Mouse (Mus musculus) myocyte (in vitro differentiated cells): ENCODE data around the gene Csn3. TPM values are rescaled to one million over a fixed set of nuclear protein-coding genes. Genes with fewer than 3 reads are reported as not detected.

Experiments
- H3K27me3 ChIP-seq: one replicate; pipeline ENCODE4 v1.6.1; 2011; ENCODE audit not compliant: control insufficient read depth, insufficient read depth, insufficient read length
- H3K36me3 ChIP-seq: one replicate; pipeline ENCODE4 v1.6.1; 2011; ENCODE audit not compliant: control insufficient read depth, insufficient read depth
- H3K4me2 ChIP-seq: one replicate; pipeline ENCODE4 v1.6.1; 2011; ENCODE audit warnings: low read depth, control low read depth
- H3K4me3 ChIP-seq: one replicate; pipeline ENCODE4 v1.5.1; 2011; ENCODE audit warnings: mild to moderate bottlenecking, control low read depth, moderate library complexity
- H3K79me2 ChIP-seq: one replicate; pipeline ENCODE4 v1.6.1; 2011; ENCODE audit not compliant: control insufficient read depth, insufficient read depth
- H3ac ChIP-seq: one replicate; pipeline ENCODE4 v1.6.1; 2011; ENCODE audit not compliant: control insufficient read depth, insufficient read length
- CEBPB ChIP-seq: IDR thresholded peaks from 2 replicates; pipeline ENCODE4 v1.6.1; 2011; ENCODE audit warnings: mild to moderate bottlenecking, moderate library complexity; ENCODE audit not compliant: poor library complexity, insufficient read depth, severe bottlenecking
- E2F4 ChIP-seq: IDR thresholded peaks from one replicate; pipeline ENCODE4 v1.6.1; 2011; ENCODE audit warnings: mild to moderate bottlenecking, control low read depth, moderate library complexity; ENCODE audit not compliant: insufficient read depth
- MAX ChIP-seq: IDR thresholded peaks from one replicate; pipeline ENCODE4 v1.6.1; 2011; ENCODE audit warnings: low read depth, mild to moderate bottlenecking, control low read depth
- MYOD1 ChIP-seq, 3 experiments: IDR thresholded peaks; one replicate each; pipeline ENCODE4 v1.6.1; 2011; ENCODE audit warnings: control low read depth in 2 of 3, low read depth in 2 of 3, mild to moderate bottlenecking in 2 of 3, moderate library complexity in 1 of 3; ENCODE audit not compliant: insufficient read length in 2 of 3, control insufficient read depth in 1 of 3
- MYOG ChIP-seq, 3 experiments: IDR thresholded peaks; one replicate each; pipeline ENCODE4 v1.6.1; 2011; ENCODE audit warnings: control low read depth in 2 of 3, low read depth in 2 of 3, mild to moderate bottlenecking in 2 of 3; ENCODE audit not compliant: insufficient read length in 2 of 3, control insufficient read depth in 1 of 3, insufficient read depth in 1 of 3
- POLR2A ChIP-seq: IDR thresholded peaks from one replicate; pipeline ENCODE4 v1.6.1; 2011; ENCODE audit warnings: low read depth, mild to moderate bottlenecking, control low read depth, moderate library complexity; ENCODE audit not compliant: insufficient read length
- POLR2AphosphoS2 ChIP-seq: IDR thresholded peaks from one replicate; pipeline ENCODE4 v1.6.1; 2011; ENCODE audit warnings: low read depth, control low read depth; ENCODE audit not compliant: insufficient read length
- REST ChIP-seq: IDR thresholded peaks from one replicate; pipeline ENCODE4 v1.6.1; 2011; ENCODE audit warnings: mild to moderate bottlenecking, control low read depth, moderate library complexity; ENCODE audit not compliant: insufficient read depth, insufficient read length
- SRF ChIP-seq: IDR thresholded peaks from one replicate; pipeline ENCODE4 v1.6.1; 2011; ENCODE audit warnings: low read depth; ENCODE audit not compliant: control insufficient read depth, insufficient read length
- TCF12 ChIP-seq: IDR thresholded peaks from one replicate; pipeline ENCODE4 v1.6.1; 2011; ENCODE audit warnings: mild to moderate bottlenecking, control low read depth; ENCODE audit not compliant: poor library complexity, insufficient read depth, severe bottlenecking
- TCF3 ChIP-seq: IDR thresholded peaks from one replicate; pipeline ENCODE4 v1.6.1; 2011; ENCODE audit warnings: low read depth, control low read depth; ENCODE audit not compliant: insufficient read length
- USF1 ChIP-seq: IDR thresholded peaks from one replicate; pipeline ENCODE4 v1.6.1; 2011; ENCODE audit warnings: low read depth, mild to moderate bottlenecking, control low read depth, moderate library complexity
- polyA plus RNA-seq: library from polyadenylated mRNA; unstranded; fragments of >200 nt; fragmentation: generic; extraction: Trizol; gene quantifications from one replicate; pipeline ENCODE4 v1.2.1, GENCODE M21; 2012; ENCODE audit warnings: missing spikeins

The Csn3 gene
- 1.5 TPM for polyA plus RNA-seq

DNA sequence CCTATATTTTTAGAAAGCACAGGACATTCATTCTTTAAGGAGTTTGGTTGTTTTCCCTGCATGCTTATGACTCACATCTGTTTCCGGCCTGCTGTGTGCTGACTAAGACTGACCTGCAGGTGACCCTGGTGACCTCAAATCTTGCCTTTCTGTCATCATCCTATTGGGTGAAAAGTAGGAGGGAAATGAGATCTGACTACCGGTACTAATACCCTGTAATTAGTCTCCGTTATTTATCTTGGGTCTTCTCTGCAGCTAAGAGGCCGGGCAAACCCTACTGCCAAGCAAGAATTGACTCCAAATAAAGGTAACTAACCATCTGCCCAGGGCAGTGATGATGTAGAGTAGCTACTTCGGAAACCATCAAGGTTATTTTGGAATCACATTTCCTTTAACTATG is at the start of gene Csn3:
TSS of gene Csn3 (plus strand) at position 208 of the 400 bp plus-strand sequence.
- no peaks in the 10 kb centered on the region for H3K27me3 ChIP-seq
- no peak within 1 kb of the TSS for H3K4me2 ChIP-seq
- no peaks in the 10 kb centered on the region for H3K79me2 ChIP-seq
- TF ChIP-seq SRF (no peak), USF1 (no peak), REST (no peak), TCF3 (no peak), MYOG (IDR thresholded peaks at IDR 0.05; ENCODE audit: control insufficient read depth in 1 of 3, insufficient read depth in 1 of 3, insufficient read length in 2 of 3, low read depth in 2 of 3) (no peak), MYOD1 (IDR thresholded peaks at IDR 0.05; ENCODE audit: control insufficient read depth in 1 of 3, insufficient read length in 2 of 3, low read depth in 2 of 3) (no peak)
- H3ac ChIP-seq = no peak within 1 kb of the TSS
- H3K4me3 ChIP-seq = no peak within 1 kb of the TSS
- no peaks in the 10 kb centered on the region for H3K36me3 ChIP-seq

DNA sequence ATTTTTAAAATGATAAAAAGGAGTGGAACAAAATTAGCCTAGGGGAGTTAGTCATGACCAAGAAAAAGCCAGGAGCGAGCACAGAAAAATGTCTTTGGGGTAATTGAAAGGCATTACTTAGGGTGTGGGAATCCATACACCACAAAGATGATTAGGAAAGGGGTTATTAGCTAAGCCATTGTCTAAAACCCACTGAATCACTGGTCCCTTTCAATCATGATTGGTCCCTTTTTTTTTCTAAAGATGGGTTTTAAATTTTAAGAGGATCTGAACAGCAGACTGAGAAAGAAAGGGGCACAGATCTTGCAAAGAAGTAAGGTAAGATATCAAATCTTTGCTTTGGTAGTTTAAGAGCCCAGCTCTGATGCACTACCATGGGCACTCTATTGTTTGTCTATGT is 40.6 kb upstream of the Csn3 start, which contains the start of gene Odam:
TSS of gene Odam (plus strand) at position 301 of the 400 bp plus-strand sequence.
- TF ChIP-seq POLR2A (no peak), MYOG (IDR thresholded peaks at IDR 0.05; ENCODE audit: control insufficient read depth in 1 of 3, insufficient read depth in 1 of 3, insufficient read length in 2 of 3, low read depth in 2 of 3) (no peak), E2F4 (no peak), TCF3 (no peak), MYOD1 (IDR thresholded peaks at IDR 0.05; ENCODE audit: control insufficient read depth in 1 of 3, insufficient read length in 2 of 3, low read depth in 2 of 3) (no peak), REST (no peak), USF1 (no peak), MAX (no peak), TCF12 (no peak)

DNA sequence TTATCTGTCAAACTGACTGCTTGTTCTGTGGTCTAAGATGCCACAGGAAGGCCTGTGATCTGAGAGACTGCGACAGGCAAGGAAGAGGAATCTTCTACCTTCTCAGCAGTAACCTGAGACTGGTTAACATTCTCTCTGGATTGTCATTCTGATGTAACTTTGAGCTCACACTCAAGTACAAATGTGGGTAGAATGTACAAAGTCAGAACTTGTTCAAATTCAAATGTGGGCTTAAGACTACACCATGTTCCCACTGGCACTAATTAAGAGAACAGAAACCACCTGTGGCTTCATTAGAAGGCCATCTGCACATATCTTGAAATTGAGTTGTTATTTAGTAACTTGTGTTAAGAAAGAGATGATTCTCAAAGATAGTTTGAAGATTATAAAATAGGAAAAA is 6.2 kb downstream of the Csn3 start:
- Histone ChIP-seq H3K4me3 (no peak overlapping the region), H3K79me2 (no peaks in the 10 kb centered on the region), H3ac (no peak overlapping the region), H3K4me2 (no peak overlapping the region), H3K36me3 (no peaks in the 10 kb centered on the region), H3K27me3 (no peaks in the 10 kb centered on the region)
- TF ChIP-seq POLR2AphosphoS2 = no peak
- no peak for TF ChIP-seq POLR2A
- no peak for TF ChIP-seq USF1
- no peak for TF ChIP-seq E2F4
- TF ChIP-seq TCF12 = no peak
- TF ChIP-seq TCF3 = no peak
- no peak for TF ChIP-seq MYOD1 (IDR thresholded peaks at IDR 0.05; ENCODE audit: control insufficient read depth in 1 of 3, insufficient read length in 2 of 3, low read depth in 2 of 3)
- TF ChIP-seq MYOG (IDR thresholded peaks at IDR 0.05; ENCODE audit: control insufficient read depth in 1 of 3, insufficient read depth in 1 of 3, insufficient read length in 2 of 3, low read depth in 2 of 3) = no peak
- no peak for TF ChIP-seq MAX
- no peak for TF ChIP-seq REST
- TF ChIP-seq CEBPB = no peak
- no peak for TF ChIP-seq SRF

More for the DNA sequence above, 40.6 kb upstream of the Csn3 start, which contains the start of gene Odam:
- no peaks in the 10 kb centered on the region for H3K36me3 ChIP-seq
- no peaks in the 10 kb centered on the region for H3K27me3 ChIP-seq
- no peak within 1 kb of the TSS for H3K4me3 ChIP-seq
- no peaks in the 10 kb centered on the region for H3K79me2 ChIP-seq
- no peak within 1 kb of the TSS for H3K4me2 ChIP-seq
- H3ac ChIP-seq = no peak within 1 kb of the TSS

DNA sequence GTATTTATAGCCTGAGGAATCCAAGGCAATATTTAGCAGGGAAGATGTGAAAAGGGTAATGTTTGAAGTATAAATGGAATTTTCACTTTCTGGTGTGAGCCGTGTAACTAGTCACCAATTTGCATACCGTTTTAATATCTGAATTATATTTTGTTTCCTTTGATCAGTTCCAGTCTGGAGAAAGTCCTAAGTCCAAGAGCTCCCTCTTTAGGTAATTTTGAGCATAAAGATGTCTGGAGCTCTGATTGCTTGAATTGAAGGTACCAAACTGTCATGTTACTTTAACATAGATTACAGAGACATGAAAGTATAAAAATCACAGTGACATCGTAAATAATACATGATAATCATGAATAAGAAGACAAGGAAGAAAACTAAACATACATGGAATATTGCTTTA is 15.4 kb downstream of the Csn3 start:
- H3K4me3 ChIP-seq = no peak overlapping the region
- H3K79me2 ChIP-seq = no peaks in the 10 kb centered on the region
- no peak overlapping the region for H3K4me2 ChIP-seq
- H3K36me3 ChIP-seq = no peaks in the 10 kb centered on the region
- no peaks in the 10 kb centered on the region for H3K27me3 ChIP-seq
- H3ac ChIP-seq = no peak overlapping the region
- no peak for TF ChIP-seq CEBPB
- no peak for TF ChIP-seq E2F4
- no peak for TF ChIP-seq POLR2A
- no peak for TF ChIP-seq MAX
- TF ChIP-seq SRF = no peak
- no peak for TF ChIP-seq USF1
- TF ChIP-seq REST = no peak
- no peak for TF ChIP-seq POLR2AphosphoS2
- TF ChIP-seq TCF3 = no peak
- no peak for TF ChIP-seq MYOG (IDR thresholded peaks at IDR 0.05; ENCODE audit: control insufficient read depth in 1 of 3, insufficient read depth in 1 of 3, insufficient read length in 2 of 3, low read depth in 2 of 3)
- TF ChIP-seq TCF12 = no peak
- no peak for TF ChIP-seq MYOD1 (IDR thresholded peaks at IDR 0.05; ENCODE audit: control insufficient read depth in 1 of 3, insufficient read length in 2 of 3, low read depth in 2 of 3)

DNA sequence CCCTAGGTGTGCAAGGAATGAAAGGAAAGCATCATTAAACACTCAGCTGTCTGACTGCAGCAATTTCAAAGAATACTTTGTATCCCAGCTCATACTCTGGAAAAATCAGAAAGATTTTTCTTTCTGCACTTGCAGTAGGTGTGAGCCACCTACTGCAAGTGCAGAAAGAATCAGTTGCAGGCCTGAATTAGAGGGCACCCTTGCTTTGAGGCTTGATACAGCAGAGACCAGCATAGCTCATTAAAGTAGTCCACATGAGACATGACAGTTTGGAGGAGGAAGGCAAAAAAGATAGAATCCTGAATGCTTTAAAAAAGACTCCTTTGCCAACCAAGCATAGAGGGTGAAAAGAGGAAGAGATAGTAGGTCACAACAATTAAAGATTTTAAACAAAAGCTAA is 17.1 kb downstream of the Csn3 start:
- Histone ChIP-seq H3ac (no peak overlapping the region), H3K4me2 (no peak overlapping the region), H3K4me3 (no peak overlapping the region)

More for the DNA sequence above, 17.1 kb downstream of the Csn3 start:
- Histone ChIP-seq H3K79me2 (no peaks in the 10 kb centered on the region), H3K36me3 (no peaks in the 10 kb centered on the region), H3K27me3 (no peaks in the 10 kb centered on the region)
- TF ChIP-seq E2F4 (no peak), USF1 (no peak), CEBPB (no peak), MYOG (IDR thresholded peaks at IDR 0.05; ENCODE audit: control insufficient read depth in 1 of 3, insufficient read depth in 1 of 3, insufficient read length in 2 of 3, low read depth in 2 of 3) (no peak), MYOD1 (IDR thresholded peaks at IDR 0.05; ENCODE audit: control insufficient read depth in 1 of 3, insufficient read length in 2 of 3, low read depth in 2 of 3) (no peak), TCF3 (no peak), REST (no peak), POLR2AphosphoS2 (no peak), TCF12 (no peak), POLR2A (no peak)
